Mouse (Mus musculus) midbrain, embryonic 14.5 days (tissue): ENCODE data around the gene Gsdma2. TPM values are rescaled to one million over a fixed set of nuclear protein-coding genes. Genes with fewer than 3 reads are reported as not detected.
A peak's percentile ranks its signal among the peaks of the same experiment; 100 is the strongest.

ENCODE experiments used
- ATAC-seq: fragments of 200-750 bp; cut with Nextera tagmentation; 2 replicates; pipeline ENCODE4 v1.8.0; 2017; ENCODE audit warnings: moderate number of reproducible peaks, moderate library complexity; ENCODE audit not compliant: low FRiP score, low TSS enrichment
- DNase-seq: peaks from one replicate; pipeline ENCODE4 v3.0.0-alpha.2; 2015
- H3K27ac ChIP-seq: fragments of 300-500 bp; sonication (generic); replicated peaks from 2 replicates; pipeline ENCODE4 v1.5.1; 2014; ENCODE audit warnings: mild to moderate bottlenecking, low read depth, low read length, moderate library complexity
- H3K27me3 ChIP-seq: fragments of 300-500 bp; sonication (generic); 2 replicates; pipeline ENCODE4 v1.6.1; 2014; ENCODE audit warnings: low read length, control low read depth, mixed read lengths; ENCODE audit not compliant: control insufficient read depth, insufficient read depth
- H3K36me3 ChIP-seq: fragments of 300-500 bp; sonication (generic); 2 replicates; pipeline ENCODE4 v1.6.1; 2014; ENCODE audit warnings: low read length, control low read depth; ENCODE audit not compliant: control insufficient read depth, insufficient read depth
- H3K4me1 ChIP-seq: fragments of 300-500 bp; sonication (generic); 2 replicates; pipeline ENCODE4 v1.6.1; 2014; ENCODE audit warnings: mild to moderate bottlenecking, antibody characterized with exemption, low read length, control low read depth; ENCODE audit not compliant: control insufficient read depth, insufficient read depth
- H3K4me2 ChIP-seq: fragments of 300-500 bp; sonication (generic); 2 replicates; pipeline ENCODE4 v1.6.1; 2014; ENCODE audit warnings: mild to moderate bottlenecking, low read length, moderate library complexity
- H3K4me3 ChIP-seq: fragments of 300-500 bp; sonication (generic); replicated peaks from 2 replicates; pipeline ENCODE4 v1.5.1; 2014; ENCODE audit warnings: low read depth, low read length
- H3K9ac ChIP-seq: fragments of 300-500 bp; sonication (generic); replicated peaks from 2 replicates; pipeline ENCODE4 v1.6.1; 2014; ENCODE audit warnings: mild to moderate bottlenecking, low read length, moderate library complexity
- H3K9me3 ChIP-seq: fragments of 300-500 bp; sonication (generic); 2 replicates; pipeline ENCODE4 v1.6.1; 2016; ENCODE audit warnings: low read length, control low read depth, mixed read lengths; ENCODE audit not compliant: control insufficient read depth
- WGBS: fragments of 180-500 bp; shearing (Covaris S2); extraction: QIAGEN DNeasy Blood & Tissue Kit; methylation state at CpG from one replicate; pipeline ENCODE4 v1.1.7; 2014; 5-methylcytosine and 5-hydroxymethylcytosine counted together
- polyA plus RNA-seq: library from polyadenylated mRNA; unstranded; fragments of >200 nt; fragmentation: Nextera tagmentation; extraction: Ambion mirVana; gene quantifications from 2 replicates; pipeline ENCODE4 v1.2.1, GENCODE M21; 2014

Gene Gsdma2
- polyA plus RNA-seq, 1 experiment from 2014 or later = not detected

- Histone ChIP-seq H3K9me3 (no peaks in the 10 kb centered on the region), H3K9ac (no peak overlapping the region), H3K27me3 (no peaks in the 10 kb centered on the region), H3K4me3 (no peak overlapping the region), H3K4me2 (no peak overlapping the region), H3K4me1 (no peaks in the 10 kb centered on the region), H3K27ac (no peak overlapping the region), H3K36me3 (peaks cover 33% of the 10 kb centered on the region)
- no peak for ATAC-seq
- WGBS = 46% methylated on average over 4 of the region's 4 CpGs
- peak; percentile 85 for DNase-seq
Observed at GRCm38 (mm10) chr11:98699911-98700310, 53.4 kb downstream of the Gsdma2 start.

GRCm38 (mm10) chr11:98701213-98701670 lies 54.7 kb downstream of the Gsdma2 start, which contains the start of gene Csf3:
TSS of gene Csf3 (plus strand) at chr11:98701263.
- 26% methylated on average over 10 of the region's 10 CpGs for WGBS
- no peaks in the 10 kb centered on the region for H3K9me3 ChIP-seq
- no peak for ATAC-seq

GRCm38 (mm10) chr11:98702323-98702722 lies 55.8 kb downstream of the Gsdma2 start:
- DNase-seq (no peak), ATAC-seq (no peak)
- Histone ChIP-seq H3K9me3 (no peaks in the 10 kb centered on the region), H3K9ac (no peak overlapping the region), H3K36me3 (peaks cover 38% of the 10 kb centered on the region), H3K4me2 (no peak overlapping the region), H3K27ac (no peak overlapping the region), H3K4me1 (no peaks in the 10 kb centered on the region), H3K27me3 (no peaks in the 10 kb centered on the region), H3K4me3 (no peak overlapping the region)
- 72% methylated on average over 5 of the region's 5 CpGs for WGBS

More at GRCm38 (mm10) chr11:98701213-98701670, 54.7 kb downstream of the Gsdma2 start, which contains the start of gene Csf3:
- no peaks in the 10 kb centered on the region for H3K4me1 ChIP-seq
- H3K36me3 ChIP-seq = peaks cover 33% of the 10 kb centered on the region
- no peaks in the 10 kb centered on the region for H3K27me3 ChIP-seq
- H3K4me3 ChIP-seq = no peak within 1 kb of the TSS
- H3K4me2 ChIP-seq = no peak within 1 kb of the TSS
- no peak within 1 kb of the TSS for H3K9ac ChIP-seq
- DNase-seq = no peak
- no peak within 1 kb of the TSS for H3K27ac ChIP-seq

DNA sequence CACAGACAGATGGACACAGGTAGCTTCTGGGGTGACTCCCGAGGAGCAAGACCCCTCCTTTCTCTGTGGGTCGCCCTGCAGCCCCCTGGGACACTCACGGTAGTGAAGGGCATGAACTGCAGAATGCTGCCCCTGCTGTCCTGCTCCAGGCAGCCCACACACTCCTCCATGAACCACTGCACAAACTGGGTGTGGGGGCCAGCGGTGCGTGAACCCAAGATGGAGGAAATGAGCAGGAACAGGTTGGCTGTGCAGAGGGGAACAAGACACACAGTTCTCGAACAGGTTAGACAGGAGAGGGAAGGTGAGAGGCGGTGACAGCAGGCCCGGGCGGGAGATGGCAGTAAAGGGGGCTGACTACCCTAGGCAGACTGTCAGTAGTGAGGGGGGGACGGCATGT lies 58.5 kb downstream of the Gsdma2 start:
- no peaks in the 10 kb centered on the region for H3K4me1 ChIP-seq
- WGBS = 87% methylated on average over 10 of the region's 10 CpGs
- DNase-seq = no peak
- peaks cover 65% of the 10 kb centered on the region for H3K36me3 ChIP-seq
- ATAC-seq = no peak
- H3K4me3 ChIP-seq = no peak overlapping the region
- no peak overlapping the region for H3K27ac ChIP-seq
- no peak overlapping the region for H3K9ac ChIP-seq
- no peak overlapping the region for H3K4me2 ChIP-seq
- no peaks in the 10 kb centered on the region for H3K27me3 ChIP-seq
- H3K9me3 ChIP-seq = no peaks in the 10 kb centered on the region

Other genes starting within 250 kb of the Gsdma2 start
- gene Pgap3, start 246.3 kb upstream of the Gsdma2 start, polyA plus RNA-seq = 6.4 and 6.9 TPM in 2 replicates
- gene Erbb2, start 234.3 kb upstream of the Gsdma2 start, polyA plus RNA-seq = 6.0 and 7.6 TPM in 2 replicates
- 225 and 280 TPM in 2 replicates for gene Mien1, start 207.8 kb upstream of the Gsdma2 start, polyA plus RNA-seq
- 0.58 and 0.67 TPM in 2 replicates for gene Grb7, start 200.4 kb upstream of the Gsdma2 start, polyA plus RNA-seq
- gene Ikzf3, start 100.7 kb upstream of the Gsdma2 start, polyA plus RNA-seq = 0.05 TPM in 1 of 2 replicates, not detected in the other
- gene Zpbp2, start 95.7 kb upstream of the Gsdma2 start, polyA plus RNA-seq = not detected in 2 replicates
- gene Ormdl3, start 59.4 kb upstream of the Gsdma2 start, polyA plus RNA-seq = 17.1 and 53.4 TPM in 2 replicates
- gene Lrrc3c, start 48.5 kb upstream of the Gsdma2 start, polyA plus RNA-seq = not detected in 2 replicates
- 0.71 and 1.4 TPM in 2 replicates for gene Gm12355, start 21.1 kb upstream of the Gsdma2 start, polyA plus RNA-seq
- gene Gsdma3, start 20.4 kb upstream of the Gsdma2 start, polyA plus RNA-seq = not detected in 2 replicates
- gene Gsdma, start 17.6 kb downstream of the Gsdma2 start, polyA plus RNA-seq = not detected in 2 replicates
- gene Psmd3, start 35.8 kb downstream of the Gsdma2 start, polyA plus RNA-seq = 135 and 164 TPM in 2 replicates
- gene Csf3, start 54.5 kb downstream of the Gsdma2 start, polyA plus RNA-seq = not detected in 2 replicates
- 65.7 and 81.1 TPM in 2 replicates for gene Med24, start 82.7 kb downstream of the Gsdma2 start, polyA plus RNA-seq
- 175 and 194 TPM in 2 replicates for gene Thra, start 93.9 kb downstream of the Gsdma2 start, polyA plus RNA-seq
- gene Nr1d1, start 128.6 kb downstream of the Gsdma2 start, polyA plus RNA-seq = 3.0 TPM in 2 replicates
- gene Msl1, start 148.8 kb downstream of the Gsdma2 start, polyA plus RNA-seq = 25.0 and 35.9 TPM in 2 replicates
- 46.6 and 57.3 TPM in 2 replicates for gene Casc3, start 158.1 kb downstream of the Gsdma2 start, polyA plus RNA-seq
- 8.8 and 9.6 TPM in 2 replicates for gene Rapgefl1, start 190.0 kb downstream of the Gsdma2 start, polyA plus RNA-seq
- 5.4 and 6.1 TPM in 2 replicates for gene Wipf2, start 216.9 kb downstream of the Gsdma2 start, polyA plus RNA-seq